Mouse (Mus musculus): ENCODE measurements at regions not wholly inside any gene's neighbourhood (a gene's known extent, or its start where the extent isn't known, plus 50 kb on each side); places are given as distances from the start of the nearest gene placed in this dataset.

- no peak for DNase-seq (ENCODE audit: low read depth, low spot score)
Measured at GRCm38 (mm10) chr5:111893905-111894311, 160.2 kb downstream of the Gm26897 start.

GRCm38 (mm10) chr5:111897568-111897967 lies 163.8 kb downstream of the Gm26897 start:
- DNase-seq (ENCODE audit: low read depth, low spot score) = no peak

GRCm38 (mm10) chr5:111898482-111898881 lies 164.8 kb downstream of the Gm26897 start:
- DNase-seq (ENCODE audit: low read depth, low spot score) = no peak

- no peak for DNase-seq (ENCODE audit: low read depth, low spot score)
Measured at GRCm38 (mm10) chr5:111901197-111901596, 167.5 kb downstream of the Gm26897 start.

- DNase-seq (ENCODE audit: low read depth, low spot score) = no peak
Measured at GRCm38 (mm10) chr5:111901678-111902077, 168.0 kb downstream of the Gm26897 start.

GRCm38 (mm10) chr5:111908085-111908484 lies 174.4 kb downstream of the Gm26897 start:
- no peak for DNase-seq (ENCODE audit: low read depth, low spot score)

GRCm38 (mm10) chr5:111910514-111910913 lies 176.8 kb downstream of the Gm26897 start:
- DNase-seq (ENCODE audit: low read depth, low spot score) = no peak

GRCm38 (mm10) chr5:111913354-111913753 lies 179.6 kb downstream of the Gm26897 start:
- no peak for DNase-seq (ENCODE audit: low read depth, low spot score)

- DNase-seq (ENCODE audit: low read depth, low spot score) = no peak
Measured at GRCm38 (mm10) chr5:111914296-111914695, 180.6 kb downstream of the Gm26897 start.

GRCm38 (mm10) chr5:111917643-111918252 lies 184.0 kb downstream of the Gm26897 start:
- DNase-seq (ENCODE audit: low read depth, low spot score) = no peak

- DNase-seq (ENCODE audit: low read depth, low spot score) = no peak
Measured at GRCm38 (mm10) chr5:111918888-111919287, 185.2 kb downstream of the Gm26897 start.

GRCm38 (mm10) chr5:111922991-111923701 lies 189.4 kb downstream of the Gm26897 start:
- no peak for DNase-seq (ENCODE audit: low read depth, low spot score)

GRCm38 (mm10) chr5:111925757-111926156 lies 192.0 kb downstream of the Gm26897 start:
- no peak for DNase-seq (ENCODE audit: low read depth, low spot score)

- no peak for DNase-seq (ENCODE audit: low read depth, low spot score)
Measured at GRCm38 (mm10) chr5:111929180-111929990, 195.7 kb downstream of the Gm26897 start.

- no peak for DNase-seq (ENCODE audit: low read depth, low spot score)
Measured at GRCm38 (mm10) chr5:111929991-111930339, 196.2 kb downstream of the Gm26897 start.

GRCm38 (mm10) chr5:111931733-111932132 lies 198.0 kb downstream of the Gm26897 start:
- no peak for DNase-seq (ENCODE audit: low read depth, low spot score)

GRCm38 (mm10) chr5:111935381-111936134 lies 201.8 kb downstream of the Gm26897 start:
- no peak for DNase-seq (ENCODE audit: low read depth, low spot score)

- DNase-seq (ENCODE audit: low read depth, low spot score) = no peak
Measured at GRCm38 (mm10) chr5:111941831-111942230, 208.1 kb downstream of the Gm26897 start.

- no peak for DNase-seq (ENCODE audit: low read depth, low spot score)
Measured at GRCm38 (mm10) chr5:111942792-111943191, 209.1 kb downstream of the Gm26897 start.

GRCm38 (mm10) chr5:111943337-111944162 lies 209.8 kb downstream of the Gm26897 start:
- DNase-seq (ENCODE audit: low read depth, low spot score) = no peak

Data from A20 (cell line).